Mouse (Mus musculus) kidney, embryonic 14.5 days (tissue): ENCODE measurements around the gene Gxylt2. TPM values are rescaled to one million over a fixed set of nuclear protein-coding genes. Genes with fewer than 3 reads are reported as not detected.

Source experiments
- ATAC-seq: fragments of 200-750 bp; cut with Nextera tagmentation; 2 replicates; pipeline ENCODE4 v1.8.0; 2017; ENCODE audit warnings: moderate number of reproducible peaks, mild to moderate bottlenecking, moderate TSS enrichment, moderate library complexity; ENCODE audit not compliant: low FRiP score, low TSS enrichment
- H3K27ac ChIP-seq: fragments of 300-500 bp; sonication (generic); 2 replicates; pipeline ENCODE4 v1.5.1; 2014; ENCODE audit warnings: low read depth, mild to moderate bottlenecking, low read length, moderate library complexity, mixed read lengths
- H3K27me3 ChIP-seq: fragments of 300-500 bp; sonication (generic); 2 replicates; pipeline ENCODE4 v1.6.1; 2014; ENCODE audit warnings: mild to moderate bottlenecking, low read length; ENCODE audit not compliant: control insufficient read depth, insufficient read depth
- H3K36me3 ChIP-seq: fragments of 300-500 bp; sonication (generic); 2 replicates; pipeline ENCODE4 v1.6.1; 2014; ENCODE audit warnings: low read length, mixed read lengths; ENCODE audit not compliant: control insufficient read depth, insufficient read depth
- H3K4me1 ChIP-seq: fragments of 300-500 bp; sonication (generic); 2 replicates; pipeline ENCODE4 v1.6.1; 2014; ENCODE audit warnings: low read length, mixed read lengths; ENCODE audit not compliant: control insufficient read depth, insufficient read depth
- H3K4me2 ChIP-seq: fragments of 300-500 bp; sonication (generic); replicated peaks from 2 replicates; pipeline ENCODE4 v1.6.1; 2014; ENCODE audit warnings: low read depth, mild to moderate bottlenecking, low read length
- H3K4me3 ChIP-seq: fragments of 300-500 bp; sonication (generic); 2 replicates; pipeline ENCODE4 v1.5.1; 2014; ENCODE audit warnings: mild to moderate bottlenecking, low read length
- H3K9ac ChIP-seq: fragments of 300-500 bp; sonication (generic); 2 replicates; pipeline ENCODE4 v1.6.1; 2014; ENCODE audit warnings: low read depth, mild to moderate bottlenecking, low read length, moderate library complexity
- H3K9me3 ChIP-seq: fragments of 300-500 bp; sonication (generic); 2 replicates; pipeline ENCODE4 v1.6.1; 2016; ENCODE audit warnings: low read length; ENCODE audit not compliant: control insufficient read depth
- WGBS: fragments of 180-500 bp; shearing (Covaris S2); extraction: QIAGEN DNeasy Blood & Tissue Kit; methylation state at CpG from one replicate; pipeline ENCODE4 v1.1.7; 2014; 5-methylcytosine and 5-hydroxymethylcytosine counted together
- polyA plus RNA-seq: library from polyadenylated mRNA; unstranded; fragments of >200 nt; fragmentation: Nextera tagmentation; extraction: Ambion mirVana; gene quantifications from 2 replicates; pipeline ENCODE4 v1.2.1, GENCODE M21; 2014

Gene Gxylt2
- polyA plus RNA-seq, 1 experiment from 2014 or later, result 12.4 TPM

DNA sequence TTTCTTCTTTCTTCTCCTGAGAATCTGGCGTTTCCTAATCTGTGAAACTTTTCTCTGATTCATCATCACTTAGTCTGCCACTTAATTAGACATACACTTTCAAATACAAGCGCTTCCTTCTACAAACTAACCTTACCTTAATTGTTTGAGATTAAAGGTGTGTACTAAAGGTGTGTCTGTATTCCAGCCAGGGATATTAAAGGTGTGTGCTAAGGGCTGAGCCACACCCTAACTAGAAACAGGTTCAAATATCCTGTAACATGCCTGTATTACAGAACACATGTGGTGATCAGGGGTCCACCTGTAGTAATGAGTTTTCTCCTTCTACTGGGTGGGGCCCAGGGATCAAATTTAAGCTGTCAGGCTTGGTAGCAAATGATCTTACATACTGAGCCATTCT, 116.8 kb downstream of the Gxylt2 start:
- Histone ChIP-seq H3K9me3 (no peaks in the 10 kb centered on the region), H3K4me1 (peaks cover 13% of the 10 kb centered on the region; the same call in 1 of the 2 replicates), H3K27me3 (no peaks in the 10 kb centered on the region), H3K9ac (no peak overlapping the region), H3K36me3 (no peaks in the 10 kb centered on the region), H3K27ac (no peak overlapping the region), H3K4me2 (no peak overlapping the region), H3K4me3 (no peak overlapping the region)
- no peak for ATAC-seq
- 88% methylated on average over 2 of the region's 2 CpGs for WGBS

DNA sequence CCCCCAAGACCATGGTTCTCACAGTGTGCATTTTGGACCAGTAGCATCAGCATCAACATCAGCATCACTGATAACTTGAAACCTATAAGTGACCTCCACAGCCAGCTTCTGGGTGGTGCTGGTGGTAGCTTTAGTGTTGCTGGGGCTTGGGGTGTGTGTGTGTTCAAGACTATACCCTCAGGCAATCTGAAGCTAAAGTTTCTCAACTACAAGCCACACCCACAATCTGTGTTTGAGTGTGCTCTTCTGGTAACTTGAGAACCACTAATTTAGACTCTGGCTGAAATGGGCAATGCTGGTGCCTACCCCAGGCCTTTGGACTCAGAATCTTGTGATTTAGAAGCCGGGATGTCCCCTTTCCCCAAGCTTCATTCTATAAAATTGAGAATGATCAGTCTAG, 118.8 kb downstream of the Gxylt2 start:
- no peak overlapping the region for H3K27ac ChIP-seq
- no peak for ATAC-seq
- WGBS, result 65% methylated on average over 1 of the region's 1 CpGs
- H3K9ac ChIP-seq, result no peak overlapping the region
- no peaks in the 10 kb centered on the region for H3K36me3 ChIP-seq
- no peaks in the 10 kb centered on the region for H3K9me3 ChIP-seq
- H3K4me2 ChIP-seq, result no peak overlapping the region
- H3K4me3 ChIP-seq, result no peak overlapping the region
- no peaks in the 10 kb centered on the region for H3K27me3 ChIP-seq
- peaks cover 13% of the 10 kb centered on the region; the same call in 1 of the 2 replicates for H3K4me1 ChIP-seq

DNA sequence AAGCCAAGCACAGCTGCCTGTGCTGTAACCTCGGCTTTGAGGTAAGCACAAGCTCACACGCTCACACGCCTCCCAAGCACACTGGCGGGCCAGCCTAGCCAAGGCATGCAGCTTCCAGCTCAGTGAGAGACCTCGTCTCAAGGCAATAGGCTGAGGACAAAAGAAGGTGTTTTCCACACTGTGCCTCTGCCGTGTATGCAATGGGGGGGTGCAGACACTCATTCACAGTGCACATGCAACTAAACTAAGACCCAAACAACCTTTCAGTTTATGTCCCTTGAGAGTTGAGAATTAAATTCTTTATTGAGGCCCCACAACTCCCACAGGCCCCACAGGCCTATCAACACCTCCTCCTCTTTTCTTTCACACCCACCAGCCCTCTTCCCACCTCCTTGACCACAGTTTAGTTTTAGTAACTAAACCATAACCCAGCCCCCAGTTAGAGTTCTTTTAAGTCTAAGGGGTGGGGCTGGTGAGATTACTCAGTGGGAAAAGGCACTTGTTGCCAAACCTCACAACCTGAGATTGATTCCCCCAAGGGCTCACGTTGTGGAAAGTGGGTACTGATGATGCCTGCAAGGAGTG, 119.9 kb downstream of the Gxylt2 start:
- Histone ChIP-seq H3K4me3 (no peak overlapping the region), H3K36me3 (no peaks in the 10 kb centered on the region), H3K27ac (0 out of 2 replicates have a peak overlapping the region, but pooled peaks have one; percentile 7), H3K9ac (no peak overlapping the region), H3K9me3 (no peaks in the 10 kb centered on the region), H3K4me1 (peaks cover 13% of the 10 kb centered on the region; the same call in 1 of the 2 replicates), H3K27me3 (no peaks in the 10 kb centered on the region), H3K4me2 (no peak overlapping the region)
- 50% methylated on average over 7 of the region's 7 CpGs for WGBS
- ATAC-seq, result 0 out of 2 replicates have a peak, but pooled peaks have one; percentile 26

DNA sequence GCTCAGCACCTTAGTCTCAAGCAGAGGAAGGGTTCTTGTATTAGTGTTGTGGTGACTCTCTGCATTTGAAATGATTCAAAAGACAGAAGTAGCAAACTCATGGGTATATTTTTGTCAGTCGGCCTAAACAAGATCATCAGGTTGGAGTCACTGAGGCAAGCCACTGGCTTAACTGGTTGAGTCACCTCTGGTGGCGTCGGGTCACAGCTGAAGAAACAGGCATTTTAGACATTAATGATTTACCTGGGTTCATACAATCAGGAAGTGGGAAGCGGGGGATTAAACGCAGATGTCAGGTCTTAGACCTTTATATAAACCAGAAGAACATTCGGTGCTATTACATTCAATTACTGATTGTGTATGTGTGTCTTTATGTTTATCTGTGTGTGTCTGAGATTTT, 121.5 kb downstream of the Gxylt2 start:
- ATAC-seq, result peak; percentile 73
- H3K27me3 ChIP-seq, result no peaks in the 10 kb centered on the region
- H3K27ac ChIP-seq, result peak overlapping the region; percentile 75; the same call in 1 of the 2 replicates
- H3K9ac ChIP-seq, result no peak overlapping the region
- 45% methylated on average over 6 of the region's 6 CpGs for WGBS
- no peak overlapping the region for H3K4me3 ChIP-seq
- no peaks in the 10 kb centered on the region for H3K36me3 ChIP-seq
- no peaks in the 10 kb centered on the region for H3K9me3 ChIP-seq
- no peak overlapping the region for H3K4me2 ChIP-seq
- peaks cover 13% of the 10 kb centered on the region; the same call in 1 of the 2 replicates for H3K4me1 ChIP-seq

DNA sequence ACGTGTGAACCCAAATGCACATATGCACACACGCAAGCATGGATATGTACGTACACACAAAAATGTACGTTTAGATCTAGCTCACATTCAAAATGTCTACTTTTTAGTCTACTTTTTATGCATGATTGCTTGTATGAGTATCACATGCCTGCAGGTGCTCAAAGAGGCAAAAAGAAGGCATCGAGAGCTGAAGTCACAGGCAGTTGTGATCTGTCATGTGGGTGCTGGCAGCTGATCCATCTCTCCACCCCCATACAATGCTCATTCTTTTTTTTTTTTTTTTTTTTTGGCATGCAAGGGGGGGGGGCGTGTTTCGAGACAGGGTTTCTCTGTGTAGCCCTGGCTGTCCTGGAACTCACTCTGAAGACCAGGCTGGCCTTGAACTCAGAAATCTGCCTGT, 124.0 kb downstream of the Gxylt2 start:
- peaks cover 13% of the 10 kb centered on the region; the same call in 1 of the 2 replicates for H3K4me1 ChIP-seq
- no peak for ATAC-seq
- WGBS, result 90% methylated on average over 7 of the region's 7 CpGs
- H3K9me3 ChIP-seq, result no peaks in the 10 kb centered on the region
- no peak overlapping the region for H3K4me3 ChIP-seq
- H3K36me3 ChIP-seq, result no peaks in the 10 kb centered on the region
- no peaks in the 10 kb centered on the region for H3K27me3 ChIP-seq
- H3K27ac ChIP-seq, result no peak overlapping the region
- no peak overlapping the region for H3K4me2 ChIP-seq
- no peak overlapping the region for H3K9ac ChIP-seq

DNA sequence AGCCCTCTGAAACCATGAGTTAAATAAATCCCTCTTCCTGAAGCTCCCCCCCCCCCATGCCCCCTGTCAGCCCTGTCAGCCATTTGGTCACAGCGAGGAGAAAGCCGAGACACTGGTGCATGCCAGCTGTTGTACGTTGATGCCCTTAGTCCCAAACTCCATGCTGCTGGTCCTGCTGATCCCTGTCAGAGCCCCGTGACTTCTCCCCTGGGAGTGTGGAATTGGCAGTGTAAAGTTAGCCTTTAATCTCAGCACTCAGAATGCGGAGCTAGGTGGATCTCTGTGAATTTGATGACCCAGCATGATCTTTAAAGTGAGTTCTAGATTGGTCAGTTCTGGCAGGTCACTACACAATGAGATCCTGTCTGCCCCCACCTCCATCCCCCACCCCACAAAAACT, 125.2 kb downstream of the Gxylt2 start:
- Histone ChIP-seq H3K27ac (no peak overlapping the region), H3K36me3 (no peaks in the 10 kb centered on the region), H3K9me3 (no peaks in the 10 kb centered on the region), H3K4me3 (no peak overlapping the region), H3K9ac (no peak overlapping the region), H3K4me1 (peaks cover 15% of the 10 kb centered on the region), H3K27me3 (no peaks in the 10 kb centered on the region), H3K4me2 (no peak overlapping the region)
- ATAC-seq, result no peak
- 62% methylated on average over 5 of the region's 5 CpGs for WGBS

DNA sequence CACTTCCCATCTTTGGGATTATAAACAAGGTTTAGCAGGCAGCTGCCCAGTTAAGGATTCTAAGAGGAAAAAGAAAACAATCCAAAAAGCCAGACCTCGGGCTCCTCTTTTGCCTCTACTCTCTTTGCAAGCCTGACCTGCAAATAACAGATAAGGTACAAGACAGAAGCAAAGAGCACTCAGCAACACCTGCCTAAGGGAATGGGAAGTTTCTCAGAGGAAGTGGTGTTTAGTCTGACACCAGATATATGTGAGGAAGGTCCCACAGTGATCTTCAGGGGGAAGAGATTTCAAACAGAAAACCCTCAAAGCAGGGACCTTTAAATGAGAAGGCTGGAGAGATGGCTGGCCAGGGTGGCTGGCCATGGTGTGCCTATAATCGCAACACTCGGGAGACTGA, 126.7 kb downstream of the Gxylt2 start:
- Histone ChIP-seq H3K4me1 (peaks cover 7% of the 10 kb centered on the region), H3K27ac (no peak overlapping the region), H3K27me3 (no peaks in the 10 kb centered on the region), H3K9me3 (no peaks in the 10 kb centered on the region), H3K9ac (no peak overlapping the region), H3K4me2 (no peak overlapping the region), H3K4me3 (no peak overlapping the region), H3K36me3 (peaks cover 9% of the 10 kb centered on the region)
- no peak for ATAC-seq
- WGBS, result 82% methylated on average over 3 of the region's 3 CpGs

DNA sequence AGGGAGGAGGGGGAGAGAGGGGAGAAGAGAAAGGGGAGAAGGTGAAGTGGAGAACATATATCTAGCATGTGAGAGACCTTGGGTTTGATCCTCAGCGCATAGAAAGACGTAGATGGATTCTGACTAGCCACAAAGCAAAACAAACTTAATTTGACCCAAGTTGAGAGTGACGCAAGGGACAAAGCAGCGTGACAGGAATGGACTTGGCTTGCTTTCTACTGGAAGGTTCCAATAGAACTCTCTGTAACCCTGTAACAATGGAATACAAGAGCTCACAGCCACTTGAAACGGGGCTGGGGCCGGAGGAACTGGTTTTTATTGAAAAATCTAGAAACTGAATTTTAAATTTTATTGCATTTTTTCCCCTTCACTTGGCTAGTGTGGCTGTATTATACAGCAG, 127.2 kb downstream of the Gxylt2 start:
- no peak for ATAC-seq
- Histone ChIP-seq H3K27me3 (no peaks in the 10 kb centered on the region), H3K4me3 (no peak overlapping the region), H3K27ac (no peak overlapping the region), H3K36me3 (peaks cover 15% of the 10 kb centered on the region), H3K4me2 (no peak overlapping the region), H3K4me1 (peaks cover 7% of the 10 kb centered on the region), H3K9ac (no peak overlapping the region), H3K9me3 (no peaks in the 10 kb centered on the region)
- 87% methylated on average over 6 of the region's 6 CpGs for WGBS

DNA sequence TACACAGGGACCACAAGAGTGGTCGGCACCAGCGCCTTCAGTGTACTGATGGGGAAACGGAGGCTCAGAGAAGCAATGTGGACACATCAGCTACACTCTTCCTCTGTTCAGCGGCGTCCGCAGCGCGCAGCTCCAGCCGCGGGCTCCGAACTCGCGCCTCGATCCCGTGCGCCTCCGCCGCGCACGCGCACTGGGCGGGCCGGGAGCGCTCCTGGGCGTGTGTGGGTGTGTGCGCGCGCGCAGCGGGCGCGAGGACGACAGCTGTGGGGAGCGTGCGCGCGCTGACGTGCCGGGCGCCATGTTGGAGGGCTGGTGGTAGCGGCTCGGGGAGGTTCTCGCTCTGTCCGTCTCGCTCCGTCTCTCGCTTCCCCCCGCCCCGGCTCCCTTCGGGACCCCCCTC, 128.8 kb downstream of the Gxylt2 start, which contains the start of gene Ppp4r2:
Gene Ppp4r2, plus strand, starts transcription at position 268 of the 400 bp plus-strand sequence.
- Histone ChIP-seq H3K36me3 (peaks cover 31% of the 10 kb centered on the region), H3K27ac (peak within 1 kb of the TSS; percentile 85), H3K4me2 (peak within 1 kb of the TSS; percentile 55), H3K4me1 (peaks cover 7% of the 10 kb centered on the region), H3K27me3 (no peaks in the 10 kb centered on the region), H3K9me3 (no peaks in the 10 kb centered on the region), H3K9ac (peak within 1 kb of the TSS; percentile 89), H3K4me3 (peak within 1 kb of the TSS; percentile 83)
- peak; percentile 95 for ATAC-seq
- 2% methylated on average over 26 of the region's 50 CpGs for WGBS
